Mouse (Mus musculus) midbrain, embryonic 13.5 days (tissue): Measurements from ENCODE around the gene Cdc14b. TPM values are rescaled to one million over a fixed set of nuclear protein-coding genes. Genes with fewer than 3 reads are reported as not detected.

Source experiments
- ATAC-seq: fragments of 200-750 bp; cut with Nextera tagmentation; 2 replicates; pipeline ENCODE4 v1.8.0; 2017; ENCODE audit warnings: mild to moderate bottlenecking, moderate TSS enrichment, moderate library complexity
- H3K27ac ChIP-seq: fragments of 300-500 bp; sonication (generic); 2 replicates; pipeline ENCODE4 v1.5.1; 2015; ENCODE audit warnings: inconsistent platforms, mild to moderate bottlenecking, moderate library complexity
- H3K27me3 ChIP-seq: fragments of 300-500 bp; sonication (generic); 2 replicates; pipeline ENCODE4 v1.6.1; 2015; ENCODE audit warnings: mild to moderate bottlenecking, inconsistent platforms
- H3K36me3 ChIP-seq: fragments of 300-500 bp; sonication (generic); 2 replicates; pipeline ENCODE4 v1.6.1; 2015; ENCODE audit warnings: mild to moderate bottlenecking, inconsistent platforms
- H3K4me1 ChIP-seq: fragments of 300-500 bp; sonication (generic); replicated peaks from 2 replicates; pipeline ENCODE4 v1.6.1; 2015; ENCODE audit warnings: inconsistent platforms
- H3K4me2 ChIP-seq: fragments of 300-500 bp; sonication (generic); replicated peaks from 2 replicates; pipeline ENCODE4 v1.6.1; 2015; ENCODE audit warnings: moderate library complexity, mild to moderate bottlenecking, inconsistent platforms
- H3K4me3 ChIP-seq: fragments of 300-500 bp; sonication (generic); replicated peaks from 2 replicates; pipeline ENCODE4 v1.5.1; 2015; ENCODE audit warnings: mild to moderate bottlenecking, inconsistent platforms
- H3K9ac ChIP-seq: fragments of 300-500 bp; sonication (generic); replicated peaks from 2 replicates; pipeline ENCODE4 v1.6.1; 2015; ENCODE audit warnings: mild to moderate bottlenecking, inconsistent platforms
- H3K9me3 ChIP-seq: fragments of 300-500 bp; sonication (generic); 2 replicates; pipeline ENCODE4 v1.6.1; 2016; ENCODE audit warnings: mild to moderate bottlenecking, inconsistent platforms
- WGBS: fragments of 180-500 bp; shearing (Covaris S2); methylation state at CpG from one replicate; pipeline ENCODE4 v1.1.7; 2015; 5-methylcytosine and 5-hydroxymethylcytosine counted together
- polyA plus RNA-seq: library from polyadenylated mRNA; unstranded; fragments of >200 nt; fragmentation: Nextera tagmentation; extraction: Ambion mirVana; gene quantifications from 2 replicates; pipeline ENCODE4 v1.2.1, GENCODE M21; 2015

The Cdc14b gene
- polyA plus RNA-seq, 1 experiment from 2014 or later: 4.1 TPM

DNA sequence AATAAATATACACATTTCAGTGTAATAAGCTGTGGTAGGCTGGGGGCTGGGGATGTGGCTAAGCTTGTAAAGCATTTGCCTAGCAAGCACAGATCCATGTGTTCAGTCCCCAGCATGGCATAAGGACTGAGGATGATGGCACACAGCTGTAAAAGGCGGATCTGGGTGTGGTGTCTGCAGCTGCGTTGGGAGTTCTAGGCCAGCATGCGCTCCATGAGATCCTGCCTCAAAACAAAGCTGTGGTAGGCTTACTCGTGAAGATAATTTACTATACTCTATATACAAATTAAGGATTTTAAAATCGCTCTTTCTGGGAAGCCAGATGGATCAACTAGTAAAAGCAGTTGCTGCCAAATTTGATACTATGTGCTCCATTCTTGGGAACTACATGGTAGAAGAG lies 60.2 kb downstream of the Cdc14b start:
- H3K36me3 ChIP-seq: no peaks in the 10 kb centered on the region
- no peak overlapping the region for H3K9ac ChIP-seq
- H3K4me2 ChIP-seq: no peak overlapping the region
- H3K9me3 ChIP-seq: no peaks in the 10 kb centered on the region
- no peak overlapping the region for H3K4me3 ChIP-seq
- no peak overlapping the region for H3K27ac ChIP-seq
- H3K27me3 ChIP-seq: no peaks in the 10 kb centered on the region
- ATAC-seq: no peak
- 96% methylated on average over 5 of the region's 5 CpGs for WGBS
- no peaks in the 10 kb centered on the region for H3K4me1 ChIP-seq

GRCm38 (mm10) chr13:64211995-64212603 lies 63.0 kb downstream of the Cdc14b start:
- Histone ChIP-seq H3K4me3 (no peak overlapping the region), H3K36me3 (no peaks in the 10 kb centered on the region), H3K4me1 (no peaks in the 10 kb centered on the region), H3K9ac (no peak overlapping the region), H3K27ac (no peak overlapping the region), H3K9me3 (no peaks in the 10 kb centered on the region), H3K4me2 (no peak overlapping the region), H3K27me3 (no peaks in the 10 kb centered on the region)
- ATAC-seq: no peak
- WGBS: 93% methylated on average over 5 of the region's 5 CpGs

- no peak overlapping the region for H3K4me3 ChIP-seq
- H3K36me3 ChIP-seq: no peaks in the 10 kb centered on the region
- no peak for ATAC-seq
- H3K27me3 ChIP-seq: no peaks in the 10 kb centered on the region
- no peak overlapping the region for H3K27ac ChIP-seq
- no peaks in the 10 kb centered on the region for H3K4me1 ChIP-seq
- H3K4me2 ChIP-seq: no peak overlapping the region
- no peak overlapping the region for H3K9ac ChIP-seq
- H3K9me3 ChIP-seq: no peaks in the 10 kb centered on the region
- WGBS: 96% methylated on average over 6 of the region's 6 CpGs
Measured at GRCm38 (mm10) chr13:64208146-64208545, 66.9 kb downstream of the Cdc14b start.

- H3K27me3 ChIP-seq: no peaks in the 10 kb centered on the region
- H3K4me2 ChIP-seq: no peak overlapping the region
- no peaks in the 10 kb centered on the region for H3K36me3 ChIP-seq
- no peaks in the 10 kb centered on the region for H3K4me1 ChIP-seq
- WGBS: 48% methylated on average over 2 of the region's 2 CpGs
- no peak overlapping the region for H3K9ac ChIP-seq
- no peak overlapping the region for H3K4me3 ChIP-seq
- no peak for ATAC-seq
- no peak overlapping the region for H3K27ac ChIP-seq
- no peaks in the 10 kb centered on the region for H3K9me3 ChIP-seq
Measured at GRCm38 (mm10) chr13:64205186-64205585, 69.9 kb downstream of the Cdc14b start.

DNA sequence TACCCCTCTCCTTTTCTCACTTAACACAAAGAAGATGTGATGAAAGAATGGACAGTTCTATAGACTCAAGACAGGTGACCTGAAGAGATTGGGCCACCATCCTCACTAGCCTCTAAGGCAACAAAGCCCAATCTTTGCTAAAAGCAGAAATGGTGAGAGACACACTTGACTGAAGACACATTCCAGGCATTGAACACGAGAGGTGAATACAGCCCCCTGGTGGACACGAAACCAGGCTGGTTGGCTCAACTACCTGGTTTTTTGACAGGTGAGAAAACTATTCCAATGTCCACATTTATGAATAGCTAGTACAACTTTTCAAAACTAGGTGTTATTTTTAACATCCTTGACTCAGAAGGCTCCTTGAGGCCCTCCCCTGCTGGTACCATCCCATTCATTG lies 70.4 kb downstream of the Cdc14b start:
- Histone ChIP-seq H3K27me3 (no peaks in the 10 kb centered on the region), H3K36me3 (no peaks in the 10 kb centered on the region), H3K4me1 (no peaks in the 10 kb centered on the region), H3K4me2 (no peak overlapping the region), H3K27ac (no peak overlapping the region), H3K9me3 (no peaks in the 10 kb centered on the region), H3K9ac (no peak overlapping the region), H3K4me3 (no peak overlapping the region)
- no peak for ATAC-seq
- WGBS: 73% methylated on average over 2 of the region's 2 CpGs

GRCm38 (mm10) chr13:64200911-64201310 lies 74.2 kb downstream of the Cdc14b start:
- H3K9me3 ChIP-seq: no peaks in the 10 kb centered on the region
- H3K4me2 ChIP-seq: no peak overlapping the region
- no peak overlapping the region for H3K4me3 ChIP-seq
- 98% methylated on average over 4 of the region's 4 CpGs for WGBS
- no peak overlapping the region for H3K27ac ChIP-seq
- ATAC-seq: no peak
- peaks cover 4% of the 10 kb centered on the region; the same call in 1 of the 2 replicates for H3K36me3 ChIP-seq
- H3K27me3 ChIP-seq: no peaks in the 10 kb centered on the region
- H3K4me1 ChIP-seq: no peaks in the 10 kb centered on the region
- no peak overlapping the region for H3K9ac ChIP-seq

GRCm38 (mm10) chr13:64198310-64198709 lies 76.8 kb downstream of the Cdc14b start:
- H3K4me2 ChIP-seq: no peak overlapping the region
- H3K27me3 ChIP-seq: no peaks in the 10 kb centered on the region
- ATAC-seq: no peak
- no peaks in the 10 kb centered on the region for H3K4me1 ChIP-seq
- no peak overlapping the region for H3K27ac ChIP-seq
- H3K36me3 ChIP-seq: peaks cover 4% of the 10 kb centered on the region; the same call in 1 of the 2 replicates
- H3K4me3 ChIP-seq: no peak overlapping the region
- no peak overlapping the region for H3K9ac ChIP-seq
- 87% methylated on average over 4 of the region's 4 CpGs for WGBS
- H3K9me3 ChIP-seq: no peaks in the 10 kb centered on the region

- Histone ChIP-seq H3K4me1 (no peaks in the 10 kb centered on the region), H3K9ac (no peak overlapping the region), H3K36me3 (peaks cover 4% of the 10 kb centered on the region; the same call in 1 of the 2 replicates), H3K4me2 (no peak overlapping the region), H3K27ac (no peak overlapping the region), H3K9me3 (no peaks in the 10 kb centered on the region), H3K4me3 (no peak overlapping the region), H3K27me3 (no peaks in the 10 kb centered on the region)
- ATAC-seq: no peak
- WGBS: 91% methylated on average over 6 of the region's 6 CpGs
Measured at GRCm38 (mm10) chr13:64197899-64198298, 77.2 kb downstream of the Cdc14b start.

DNA sequence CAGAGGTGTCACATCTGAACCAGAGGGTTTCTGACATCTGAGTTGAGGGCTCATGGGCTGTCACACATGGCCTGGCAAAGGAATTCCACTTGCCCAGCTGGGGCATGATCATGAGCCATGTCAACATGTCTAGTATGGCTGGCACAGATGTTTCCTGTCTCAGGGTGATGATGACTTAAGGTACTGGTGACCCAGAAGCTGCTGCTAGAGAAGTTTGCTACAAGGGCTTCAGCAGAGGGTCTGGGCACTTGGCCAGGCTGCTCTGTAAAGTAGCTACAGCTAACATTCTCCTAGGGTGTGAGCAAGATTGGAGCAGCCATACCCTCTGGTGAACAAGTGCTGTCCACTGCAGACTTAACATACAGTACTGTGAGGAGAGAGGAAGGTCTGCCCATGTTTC lies 88.0 kb downstream of the Cdc14b start:
- H3K27me3 ChIP-seq: no peaks in the 10 kb centered on the region
- no peaks in the 10 kb centered on the region for H3K4me1 ChIP-seq
- H3K9me3 ChIP-seq: no peaks in the 10 kb centered on the region
- no peak overlapping the region for H3K4me2 ChIP-seq
- peaks cover 36% of the 10 kb centered on the region for H3K36me3 ChIP-seq
- H3K9ac ChIP-seq: no peak overlapping the region
- H3K4me3 ChIP-seq: no peak overlapping the region
- no peak for ATAC-seq
- no peak overlapping the region for H3K27ac ChIP-seq

- Histone ChIP-seq H3K9ac (no peak overlapping the region), H3K27ac (no peak overlapping the region), H3K4me3 (no peak overlapping the region), H3K9me3 (no peaks in the 10 kb centered on the region), H3K27me3 (no peaks in the 10 kb centered on the region), H3K4me2 (no peak overlapping the region), H3K36me3 (peaks cover 41% of the 10 kb centered on the region), H3K4me1 (no peaks in the 10 kb centered on the region)
- WGBS: 91% methylated on average over 4 of the region's 4 CpGs
- ATAC-seq: no peak
Measured at GRCm38 (mm10) chr13:64186516-64186915, 88.6 kb downstream of the Cdc14b start.

DNA sequence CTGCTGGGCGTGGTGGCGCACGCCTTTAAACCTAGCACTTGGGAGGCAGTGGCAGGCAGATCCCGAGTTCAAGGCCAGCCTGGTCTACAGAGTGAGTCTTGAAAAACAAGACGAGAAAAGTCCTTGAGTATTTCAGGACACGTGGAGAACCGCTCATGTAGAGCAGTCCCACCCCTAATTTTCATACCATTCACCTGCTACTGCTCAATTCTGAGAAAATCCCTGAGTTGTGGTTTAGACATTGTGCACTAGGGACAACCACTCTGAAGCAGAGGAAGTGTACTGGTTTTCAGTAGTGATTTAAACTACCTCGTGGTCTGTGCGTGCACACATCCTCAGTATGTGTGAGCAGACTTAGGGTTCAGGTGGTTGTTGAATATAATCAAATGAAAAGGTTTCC lies 89.5 kb downstream of the Cdc14b start:
- WGBS: 94% methylated on average over 9 of the region's 9 CpGs
- H3K9me3 ChIP-seq: no peaks in the 10 kb centered on the region
- H3K4me1 ChIP-seq: no peaks in the 10 kb centered on the region
- no peak overlapping the region for H3K4me2 ChIP-seq
- H3K9ac ChIP-seq: no peak overlapping the region
- no peak overlapping the region for H3K27ac ChIP-seq
- H3K4me3 ChIP-seq: no peak overlapping the region
- H3K36me3 ChIP-seq: peaks cover 48% of the 10 kb centered on the region
- H3K27me3 ChIP-seq: no peaks in the 10 kb centered on the region
- no peak for ATAC-seq

- Histone ChIP-seq H3K36me3 (peaks cover 48% of the 10 kb centered on the region), H3K27me3 (no peaks in the 10 kb centered on the region), H3K27ac (no peak overlapping the region), H3K4me2 (no peak overlapping the region), H3K4me3 (no peak overlapping the region), H3K9me3 (no peaks in the 10 kb centered on the region), H3K4me1 (no peaks in the 10 kb centered on the region), H3K9ac (no peak overlapping the region)
- ATAC-seq: no peak
- WGBS: 80% methylated on average over 7 of the region's 7 CpGs
Measured at GRCm38 (mm10) chr13:64185176-64185575, 89.9 kb downstream of the Cdc14b start.

GRCm38 (mm10) chr13:64184361-64184760 lies 90.7 kb downstream of the Cdc14b start:
- 83% methylated on average over 10 of the region's 10 CpGs for WGBS
- peaks cover 48% of the 10 kb centered on the region for H3K36me3 ChIP-seq

More at GRCm38 (mm10) chr13:64184361-64184760, 90.7 kb downstream of the Cdc14b start:
- no peaks in the 10 kb centered on the region for H3K4me1 ChIP-seq
- no peaks in the 10 kb centered on the region for H3K9me3 ChIP-seq
- ATAC-seq: no peak
- H3K27me3 ChIP-seq: no peaks in the 10 kb centered on the region
- no peak overlapping the region for H3K27ac ChIP-seq
- H3K9ac ChIP-seq: no peak overlapping the region
- no peak overlapping the region for H3K4me2 ChIP-seq
- H3K4me3 ChIP-seq: no peak overlapping the region
